Mouse (Mus musculus) limb, embryonic 11.5 days (tissue): ENCODE measurements around the gene Kcnj12. TPM values are rescaled to one million over a fixed set of nuclear protein-coding genes. Genes with fewer than 3 reads are reported as not detected.

Source experiments
- ATAC-seq: fragments of 200-750 bp; cut with Nextera tagmentation; 2 replicates; pipeline ENCODE4 v1.8.0; 2017; ENCODE audit warnings: low read depth; ENCODE audit not compliant: insufficient number of reproducible peaks, low FRiP score, low TSS enrichment
- DNase-seq: peaks from one replicate; pipeline ENCODE4 v3.0.0-alpha.2; 2015; ENCODE audit warnings: low spot score
- H3K27ac ChIP-seq: fragments of 300-500 bp; sonication (generic); replicated peaks from 2 replicates; pipeline ENCODE4 v1.5.1; 2014; ENCODE audit warnings: low read depth, mild to moderate bottlenecking, low read length
- H3K27me3 ChIP-seq: fragments of 300-500 bp; sonication (generic); 2 replicates; pipeline ENCODE4 v1.6.1; 2014; ENCODE audit warnings: mild to moderate bottlenecking, low read length, mixed read lengths; ENCODE audit not compliant: control insufficient read depth, insufficient read depth
- H3K36me3 ChIP-seq: fragments of 300-500 bp; sonication (generic); 2 replicates; pipeline ENCODE4 v1.6.1; 2014; ENCODE audit warnings: mild to moderate bottlenecking, low read length, moderate library complexity, mixed read lengths; ENCODE audit not compliant: control insufficient read depth, insufficient read depth
- H3K4me1 ChIP-seq: fragments of 300-500 bp; sonication (generic); 2 replicates; pipeline ENCODE4 v1.6.1; 2014; ENCODE audit warnings: low read length, mixed read lengths; ENCODE audit not compliant: control insufficient read depth, insufficient read depth
- H3K4me2 ChIP-seq: fragments of 300-500 bp; sonication (generic); 2 replicates; pipeline ENCODE4 v1.6.1; 2014; ENCODE audit warnings: low read depth, mild to moderate bottlenecking, moderate library complexity; ENCODE audit not compliant: severe bottlenecking
- H3K4me3 ChIP-seq: fragments of 300-500 bp; sonication (generic); 2 replicates; pipeline ENCODE4 v1.5.1; 2014; ENCODE audit warnings: low read depth, low read length
- H3K9ac ChIP-seq: fragments of 300-500 bp; sonication (generic); 2 replicates; pipeline ENCODE4 v1.6.1; 2014; ENCODE audit warnings: mild to moderate bottlenecking, low read length
- H3K9me3 ChIP-seq: fragments of 300-500 bp; sonication (generic); 2 replicates; pipeline ENCODE4 v1.6.1; 2016; ENCODE audit warnings: low read length; ENCODE audit not compliant: control insufficient read depth
- WGBS: fragments of 180-500 bp; shearing (Covaris S2); extraction: QIAGEN DNeasy Blood & Tissue Kit; methylation state at CpG from one replicate; pipeline ENCODE4 v1.1.7; 2014; 5-methylcytosine and 5-hydroxymethylcytosine counted together
- polyA plus RNA-seq: library from polyadenylated mRNA; unstranded; fragments of >200 nt; fragmentation: Nextera tagmentation; extraction: Ambion mirVana; gene quantifications from 2 replicates; pipeline ENCODE4 v1.2.1, GENCODE M21; 2014

Gene Kcnj12
- polyA plus RNA-seq, 1 experiment from 2014 or later = 0.08 TPM

DNA sequence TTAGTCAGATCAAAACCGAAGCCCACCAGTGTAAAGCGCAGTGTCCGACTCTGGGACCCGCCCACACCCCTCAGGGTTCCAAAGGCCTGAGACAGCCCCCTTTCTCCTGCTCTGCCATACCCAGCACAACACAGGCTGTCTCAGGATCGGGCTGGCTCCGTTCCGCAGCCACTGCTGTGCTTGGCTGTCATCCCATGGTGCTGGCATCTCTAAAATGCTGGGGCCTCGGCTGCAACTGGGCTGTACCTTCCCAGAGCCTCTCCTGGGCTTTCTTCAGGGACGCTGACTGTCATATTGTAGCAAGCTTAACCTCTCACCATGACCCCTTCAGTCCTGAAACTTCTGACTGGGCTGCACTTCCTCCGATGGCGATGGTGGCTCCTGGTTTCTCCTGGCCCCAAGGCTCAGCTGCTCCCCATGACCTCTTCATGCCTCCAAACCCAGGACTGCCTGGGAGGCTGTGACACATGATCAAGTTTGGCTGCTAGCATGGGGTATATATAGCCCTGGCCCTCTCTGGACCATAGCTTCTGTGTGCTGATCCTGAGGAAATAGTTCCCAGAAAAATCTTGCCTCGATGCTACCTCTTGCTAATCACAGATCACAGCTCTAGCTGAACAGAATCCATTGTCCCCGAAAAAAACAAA lies 37.3 kb upstream of the Kcnj12 start:
- DNase-seq (no peak), ATAC-seq (no peak)
- no peak overlapping the region for H3K9ac ChIP-seq
- no peak overlapping the region for H3K4me3 ChIP-seq
- H3K27ac ChIP-seq = no peak overlapping the region
- no peaks in the 10 kb centered on the region for H3K27me3 ChIP-seq
- H3K36me3 ChIP-seq = no peaks in the 10 kb centered on the region
- no peak overlapping the region for H3K4me2 ChIP-seq
- no peaks in the 10 kb centered on the region for H3K4me1 ChIP-seq
- H3K9me3 ChIP-seq = no peaks in the 10 kb centered on the region
- 78% methylated on average over 13 of the region's 13 CpGs for WGBS

DNA sequence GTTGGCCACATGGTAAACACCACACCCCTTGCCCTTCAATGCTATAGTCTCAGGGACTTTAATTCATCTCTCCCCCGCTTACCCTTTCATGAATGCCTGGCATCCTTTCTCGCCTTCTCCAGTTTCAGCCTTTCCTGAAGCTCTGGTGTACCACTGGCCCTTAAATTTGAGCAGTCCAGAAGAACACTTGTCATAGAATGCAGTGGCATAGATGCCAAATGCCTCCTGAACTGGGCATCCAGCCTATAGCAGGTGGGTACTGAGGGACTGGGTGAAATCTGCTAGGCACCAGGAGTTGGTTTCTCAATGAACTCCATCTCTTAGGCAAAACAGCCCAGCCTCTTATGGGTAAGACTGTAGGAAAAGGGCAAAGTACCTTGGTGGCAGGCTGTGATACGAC lies 31.9 kb upstream of the Kcnj12 start:
- ATAC-seq = no peak
- Histone ChIP-seq H3K4me1 (no peaks in the 10 kb centered on the region), H3K27me3 (no peaks in the 10 kb centered on the region), H3K4me2 (no peak overlapping the region), H3K4me3 (no peak overlapping the region), H3K9ac (no peak overlapping the region), H3K27ac (no peak overlapping the region), H3K9me3 (no peaks in the 10 kb centered on the region), H3K36me3 (no peaks in the 10 kb centered on the region)
- DNase-seq = no peak
- 85% methylated on average over 3 of the region's 3 CpGs for WGBS

DNA sequence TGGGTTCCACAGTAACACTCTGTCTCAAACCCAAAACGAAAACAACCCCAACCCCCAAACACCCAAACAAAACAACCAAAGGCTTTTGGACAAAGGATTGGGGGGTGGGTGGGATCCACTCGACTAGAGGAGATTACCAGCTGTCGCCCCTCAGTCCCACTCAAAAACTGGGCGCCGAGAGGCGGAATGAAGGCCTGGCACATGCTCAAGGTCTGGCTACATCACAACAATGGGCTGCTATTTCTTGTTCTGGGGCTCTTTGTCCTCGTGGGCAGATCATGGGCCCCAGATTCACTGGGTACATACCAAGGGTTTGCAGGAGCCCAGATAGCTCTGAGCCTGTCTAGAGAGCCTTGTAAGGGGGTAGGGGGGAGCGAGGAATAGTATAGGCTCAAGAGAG lies 19.6 kb upstream of the Kcnj12 start:
- no peak for DNase-seq
- peaks cover 8% of the 10 kb centered on the region for H3K4me1 ChIP-seq

DNA sequence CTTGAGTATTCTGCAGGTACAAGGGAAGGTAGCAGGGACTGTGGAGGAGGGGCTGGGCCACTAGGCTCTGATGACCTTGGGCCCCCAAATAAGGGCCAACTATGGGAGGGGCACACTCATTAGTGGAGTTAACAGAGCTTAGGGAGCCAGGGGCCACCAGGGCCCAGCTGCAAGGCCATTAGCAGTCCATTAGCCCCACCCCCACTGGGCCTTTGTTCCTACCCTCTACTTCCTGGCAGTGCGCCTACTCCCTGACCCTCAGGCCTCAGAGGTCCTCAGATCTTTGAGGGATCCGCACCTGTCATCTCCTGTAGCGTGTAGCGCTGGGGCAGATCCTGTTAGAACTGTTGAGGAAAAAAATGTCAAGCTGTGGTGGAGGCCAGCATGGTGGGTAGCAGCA lies 18.3 kb upstream of the Kcnj12 start:
- no peak overlapping the region for H3K4me3 ChIP-seq
- H3K36me3 ChIP-seq = no peaks in the 10 kb centered on the region
- no peak for ATAC-seq
- H3K4me2 ChIP-seq = no peak overlapping the region
- H3K27ac ChIP-seq = no peak overlapping the region
- no peaks in the 10 kb centered on the region for H3K9me3 ChIP-seq
- peaks cover 8% of the 10 kb centered on the region for H3K4me1 ChIP-seq
- no peak overlapping the region for H3K9ac ChIP-seq
- DNase-seq = peak; percentile 55
- 7% methylated on average over 4 of the region's 4 CpGs for WGBS
- H3K27me3 ChIP-seq = no peaks in the 10 kb centered on the region

More for the DNA sequence above, 19.6 kb upstream of the Kcnj12 start:
- Histone ChIP-seq H3K27ac (no peak overlapping the region), H3K4me2 (no peak overlapping the region), H3K9ac (no peak overlapping the region), H3K27me3 (no peaks in the 10 kb centered on the region), H3K36me3 (no peaks in the 10 kb centered on the region), H3K9me3 (no peaks in the 10 kb centered on the region), H3K4me3 (no peak overlapping the region)
- 87% methylated on average over 8 of the region's 8 CpGs for WGBS
- no peak for ATAC-seq

DNA sequence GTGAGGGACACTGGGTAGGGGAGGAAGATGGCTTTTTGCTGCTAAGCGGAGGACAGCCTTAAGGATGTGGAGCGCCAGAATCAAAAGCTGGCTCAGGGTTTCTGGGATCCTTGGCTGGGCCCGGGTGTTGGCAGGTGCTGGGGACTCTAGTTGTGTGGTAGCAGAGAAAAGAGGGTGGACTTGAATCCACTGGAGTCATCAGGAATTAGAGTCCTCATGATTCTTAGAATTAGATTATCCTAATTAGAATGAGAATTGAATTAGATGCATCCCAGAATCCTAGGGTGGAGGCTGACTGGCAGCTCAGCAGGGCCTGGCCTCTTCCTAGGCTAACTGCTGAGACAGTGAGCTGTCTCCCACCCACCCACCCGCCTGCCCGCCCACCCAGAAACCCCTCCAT lies 17.6 kb upstream of the Kcnj12 start:
- 63% methylated on average over 5 of the region's 5 CpGs for WGBS
- no peak overlapping the region for H3K27ac ChIP-seq
- no peaks in the 10 kb centered on the region for H3K36me3 ChIP-seq

DNA sequence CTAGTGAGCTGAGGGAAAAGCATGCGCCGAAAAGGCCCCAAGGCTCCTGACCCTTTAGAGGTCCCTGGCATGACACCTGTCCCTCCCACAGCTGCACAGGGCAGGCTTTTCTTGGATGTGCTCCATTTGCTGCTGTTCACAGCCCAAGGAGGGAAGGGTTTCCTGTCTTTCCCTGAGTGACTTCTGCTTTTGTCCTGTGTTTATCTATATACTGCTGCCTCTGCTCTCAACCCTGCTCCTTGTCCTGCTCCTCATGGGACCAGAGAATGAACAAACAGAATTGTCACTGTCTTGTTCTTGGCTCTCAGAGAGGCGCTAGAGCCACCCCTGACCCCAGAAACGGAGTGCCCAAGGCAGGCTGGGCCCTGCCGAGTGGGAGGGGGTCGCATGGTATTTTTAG lies 17.0 kb upstream of the Kcnj12 start:
- Histone ChIP-seq H3K4me3 (no peak overlapping the region), H3K27ac (no peak overlapping the region), H3K36me3 (no peaks in the 10 kb centered on the region), H3K9me3 (no peaks in the 10 kb centered on the region), H3K4me2 (no peak overlapping the region), H3K27me3 (no peaks in the 10 kb centered on the region), H3K9ac (no peak overlapping the region), H3K4me1 (peaks cover 8% of the 10 kb centered on the region)
- WGBS = 43% methylated on average over 6 of the region's 6 CpGs
- ATAC-seq = no peak
- no peak for DNase-seq

More for the DNA sequence above, 17.6 kb upstream of the Kcnj12 start:
- no peak for DNase-seq
- Histone ChIP-seq H3K9ac (no peak overlapping the region), H3K4me3 (no peak overlapping the region), H3K9me3 (no peaks in the 10 kb centered on the region), H3K27me3 (no peaks in the 10 kb centered on the region), H3K4me1 (peaks cover 8% of the 10 kb centered on the region), H3K4me2 (no peak overlapping the region)
- ATAC-seq = no peak

DNA sequence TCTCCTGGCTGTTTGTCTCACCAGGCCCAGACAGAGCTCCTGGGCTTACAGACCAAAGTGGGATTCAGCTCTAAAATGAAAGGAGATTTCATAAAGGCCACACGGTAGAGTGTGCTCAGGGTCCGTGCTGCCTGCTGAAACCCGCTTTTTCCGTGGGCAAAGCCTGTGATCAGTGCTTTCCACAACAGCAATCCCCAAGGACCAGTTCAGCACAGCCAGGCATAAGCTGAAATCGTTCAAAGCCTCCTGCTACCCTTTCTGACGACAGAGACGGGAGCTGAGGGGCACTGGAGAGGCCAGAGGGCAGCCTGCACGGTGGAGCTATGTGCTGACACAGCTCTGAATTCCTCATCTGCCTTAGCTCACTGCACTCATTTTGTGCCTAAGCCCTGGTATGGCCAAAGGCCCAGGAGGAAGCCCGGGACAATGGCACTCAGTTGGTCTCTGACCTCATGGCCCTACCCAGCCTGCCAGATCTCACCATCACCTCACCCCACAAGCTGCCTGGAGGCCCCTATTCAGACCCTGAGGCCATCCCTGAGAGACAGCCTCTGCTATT lies 10.5 kb upstream of the Kcnj12 start:
- Histone ChIP-seq H3K4me3 (no peak overlapping the region), H3K4me1 (peaks cover 2% of the 10 kb centered on the region), H3K9me3 (no peaks in the 10 kb centered on the region), H3K4me2 (no peak overlapping the region; the same call in 1 of the 2 replicates), H3K9ac (no peak overlapping the region), H3K36me3 (no peaks in the 10 kb centered on the region), H3K27ac (no peak overlapping the region; the same call in 1 of the 2 replicates), H3K27me3 (no peaks in the 10 kb centered on the region)
- DNase-seq (no peak), ATAC-seq (no peak)
- WGBS = 31% methylated on average over 9 of the region's 9 CpGs

DNA sequence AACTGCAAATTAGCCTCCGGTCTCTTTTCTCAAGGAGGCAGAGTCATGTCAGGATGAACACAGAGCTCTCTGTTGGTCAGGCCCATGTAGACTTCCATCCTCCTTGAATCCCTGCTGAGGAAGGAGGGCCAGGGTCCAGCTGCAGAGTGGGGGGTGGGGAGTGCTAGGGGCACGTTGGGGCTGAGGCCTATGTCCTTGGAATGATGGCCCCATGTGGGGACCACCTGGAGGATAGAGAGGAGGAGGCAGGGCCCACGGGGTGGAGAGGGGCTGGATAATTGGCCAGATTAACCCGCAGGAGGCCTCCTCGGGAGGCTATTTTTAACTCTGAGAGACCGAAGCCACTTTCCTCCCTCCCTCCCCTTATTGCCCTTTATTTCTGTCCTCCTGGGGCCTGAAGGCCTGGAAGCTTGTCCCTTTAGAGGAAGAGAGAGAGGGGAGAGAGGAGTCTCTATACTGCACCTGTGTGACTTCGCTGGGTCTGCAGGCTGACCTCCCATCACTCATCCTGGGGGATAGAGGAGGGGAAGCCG lies 5.4 kb upstream of the Kcnj12 start:
- ATAC-seq = no peak
- no peak overlapping the region for H3K4me2 ChIP-seq
- no peak overlapping the region for H3K27ac ChIP-seq
- DNase-seq = no peak
- H3K9ac ChIP-seq = no peak overlapping the region
- H3K27me3 ChIP-seq = peaks cover 21% of the 10 kb centered on the region
- 12% methylated on average over 8 of the region's 8 CpGs for WGBS
- no peaks in the 10 kb centered on the region for H3K9me3 ChIP-seq
- H3K4me3 ChIP-seq = no peak overlapping the region
- peaks cover 8% of the 10 kb centered on the region for H3K4me1 ChIP-seq
- H3K36me3 ChIP-seq = no peaks in the 10 kb centered on the region
